Mouse (Mus musculus): ENCODE measurements at regions not wholly inside any gene's neighbourhood (a gene's known extent, or its start where the extent isn't known, plus 50 kb on each side); places are given as distances from the start of the nearest gene placed in this dataset.

GRCm38 (mm10) chr6:49958891-49959290, 136.4 kb downstream of the Npy start:
- Histone ChIP-seq H3K9me3 (replicated peaks; ENCODE audit: low read length) (no peaks in the 10 kb centered on the region), H3K4me2 (ENCODE audit: insufficient read depth, low read depth, poor library complexity, severe bottlenecking) (no peak overlapping the region), H3K9ac (ENCODE audit: insufficient read depth, low read depth) (no peak overlapping the region), H3K27me3 (replicated peaks) (no peaks in the 10 kb centered on the region), H3K4me1 (ENCODE audit: control insufficient read depth in 1 of 2, insufficient read depth in 2 of 2) (peaks cover 0 to 24% of the 10 kb centered on the region in 2 experiments; a peak in 2 of 4 replicates), H3K79me2 (replicated peaks; ENCODE audit: control insufficient read depth, extremely low read depth, insufficient read depth, poor library complexity, severe bottlenecking) (no peaks in the 10 kb centered on the region), H3K36me3 (replicated peaks in 1 of 2; ENCODE audit: control insufficient read depth in 1 of 2, insufficient read depth in 1 of 2, low read length in 1 of 2) (no peaks in the 10 kb centered on the region), H3K4me3 (replicated peaks in 1 of 3; ENCODE audit: low read depth in 2 of 3, low read length in 2 of 3, poor library complexity in 1 of 3) (no peak overlapping the region), H3K27ac (ENCODE audit: insufficient read depth, low read depth) (no peak overlapping the region)
- in situ Hi-C loops (cut with MboI; ENCODE audit: low pct_ligation_motif_present, low pct_unique_long_range_greater_than_20kb, low sequenced_read_pairs) = no loop called here
- dilution Hi-C loops (cut with MboI; ENCODE audit: extremely low pct_ligation_motif_present, extremely low pct_unique_long_range_greater_than_20kb, low sequenced_read_pairs) = no loop called here
- TF ChIP-seq ZNF384 (IDR thresholded peaks at IDR 0.05; ENCODE audit: low read depth, low read length) (no peak), MEF2A (IDR thresholded peaks at IDR 0.05; ENCODE audit: borderline replicate concordance, low read depth, low read length) (no peak), TCF12 (IDR thresholded peaks at IDR 0.05; ENCODE audit: low read depth, low read length) (no peak), MAFK (IDR thresholded peaks at IDR 0.05; ENCODE audit: insufficient replicate concordance, low read length) (no peak), SMC3 (IDR thresholded peaks at IDR 0.05; ENCODE audit: low read depth, low read length) (no peak), ETS1 (conservative IDR thresholded peaks at IDR 0.05; ENCODE audit: low read depth, low read length) (no peak)
- DNase-seq (ENCODE audit: extremely low read depth) = no peak

- DNase-seq (ENCODE audit: extremely low read depth) = no peak
- H3K9me3 ChIP-seq (replicated peaks; ENCODE audit: low read length) = no peaks in the 10 kb centered on the region
- H3K27me3 ChIP-seq (replicated peaks) = no peaks in the 10 kb centered on the region
- no peak overlapping the region for H3K9ac ChIP-seq (ENCODE audit: insufficient read depth, low read depth)
- no peak overlapping the region for H3K4me3 ChIP-seq (replicated peaks in 1 of 3; ENCODE audit: low read depth in 2 of 3, low read length in 2 of 3, poor library complexity in 1 of 3)
- in situ Hi-C loops (cut with MboI; ENCODE audit: low pct_ligation_motif_present, low pct_unique_long_range_greater_than_20kb, low sequenced_read_pairs) (no loop called here), dilution Hi-C loops (cut with MboI; ENCODE audit: extremely low pct_ligation_motif_present, extremely low pct_unique_long_range_greater_than_20kb, low sequenced_read_pairs) (no loop called here)
- H3K27ac ChIP-seq (ENCODE audit: insufficient read depth, low read depth) = no peak overlapping the region
- no peak overlapping the region for H3K4me2 ChIP-seq (ENCODE audit: insufficient read depth, low read depth, poor library complexity, severe bottlenecking)
- TF ChIP-seq POLR2AphosphoS2 (IDR thresholded peaks at IDR 0.05; ENCODE audit: low read depth, low read length) = no peak
- TF ChIP-seq POLR2A (IDR thresholded peaks at IDR 0.05; ENCODE audit: low read depth, low read length) = no peak
- no peak for TF ChIP-seq IRF4 (IDR thresholded peaks at IDR 0.05; ENCODE audit: low read depth, low read length)
- no peak for TF ChIP-seq E2F4 (IDR thresholded peaks at IDR 0.05; ENCODE audit: insufficient replicate concordance, low read depth, low read length)
- H3K79me2 ChIP-seq (replicated peaks; ENCODE audit: control insufficient read depth, extremely low read depth, insufficient read depth, poor library complexity, severe bottlenecking) = no peaks in the 10 kb centered on the region
- no peaks in the 10 kb centered on the region for H3K36me3 ChIP-seq (replicated peaks in 1 of 2; ENCODE audit: control insufficient read depth in 1 of 2, insufficient read depth in 1 of 2, low read length in 1 of 2)
- H3K4me1 ChIP-seq (ENCODE audit: control insufficient read depth in 1 of 2, insufficient read depth in 2 of 2) = peaks cover 0 to 18% of the 10 kb centered on the region in 2 experiments; a peak in 2 of 4 replicates
Measured at GRCm38 (mm10) chr6:49961166-49961565, 138.7 kb downstream of the Npy start.

GRCm38 (mm10) chr6:49965944-49966545, 143.5 kb downstream of the Npy start:
- Histone ChIP-seq H3K27me3 (replicated peaks) (no peaks in the 10 kb centered on the region), H3K4me1 (ENCODE audit: control insufficient read depth in 1 of 2, insufficient read depth in 2 of 2) (peaks cover 0 to 4% of the 10 kb centered on the region in 2 experiments; a peak in 2 of 4 replicates), H3K27ac (ENCODE audit: insufficient read depth, low read depth) (no peak overlapping the region), H3K9me3 (replicated peaks; ENCODE audit: low read length) (no peaks in the 10 kb centered on the region), H3K36me3 (replicated peaks in 1 of 2; ENCODE audit: control insufficient read depth in 1 of 2, insufficient read depth in 1 of 2, low read length in 1 of 2) (no peaks in the 10 kb centered on the region), H3K4me3 (replicated peaks in 1 of 3; ENCODE audit: low read depth in 2 of 3, low read length in 2 of 3, poor library complexity in 1 of 3) (no peak overlapping the region), H3K9ac (ENCODE audit: insufficient read depth, low read depth) (no peak overlapping the region), H3K4me2 (ENCODE audit: insufficient read depth, low read depth, poor library complexity, severe bottlenecking) (no peak overlapping the region), H3K79me2 (replicated peaks; ENCODE audit: control insufficient read depth, extremely low read depth, insufficient read depth, poor library complexity, severe bottlenecking) (no peaks in the 10 kb centered on the region)
- in situ Hi-C loops (cut with MboI; ENCODE audit: low pct_ligation_motif_present, low pct_unique_long_range_greater_than_20kb, low sequenced_read_pairs) = no loop called here
- TF ChIP-seq TBP (conservative IDR thresholded peaks at IDR 0.05; ENCODE audit: low read depth, low read length) (no peak), MAZ (IDR thresholded peaks at IDR 0.05; ENCODE audit: low read depth, low read length) (no peak), SMC3 (IDR thresholded peaks at IDR 0.05; ENCODE audit: low read depth, low read length) (no peak), POLR2AphosphoS2 (IDR thresholded peaks at IDR 0.05; ENCODE audit: low read depth, low read length) (no peak), ZKSCAN1 (IDR thresholded peaks at IDR 0.05; ENCODE audit: borderline replicate concordance, low read depth, low read length) (no peak), ELF1 (IDR thresholded peaks at IDR 0.05; ENCODE audit: low read depth, low read length) (no peak), USF1 (IDR thresholded peaks at IDR 0.05; ENCODE audit: low read depth, low read length) (no peak), RAD21 (IDR thresholded peaks at IDR 0.05; ENCODE audit: low read depth, low read length) (no peak), SIN3A (IDR thresholded peaks at IDR 0.05; ENCODE audit: low read length) (no peak), PAX5 (IDR thresholded peaks at IDR 0.05; ENCODE audit: low read length) (no peak), ETS1 (conservative IDR thresholded peaks at IDR 0.05; ENCODE audit: low read depth, low read length) (no peak), POLR2A (IDR thresholded peaks at IDR 0.05; ENCODE audit: low read depth, low read length) (no peak), MAX (IDR thresholded peaks at IDR 0.05; ENCODE audit: low read length) (no peak), ZMIZ1 (IDR thresholded peaks at IDR 0.05; ENCODE audit: low read depth, low read length) (no peak), TCF12 (IDR thresholded peaks at IDR 0.05; ENCODE audit: low read depth, low read length) (no peak), HCFC1 (IDR thresholded peaks at IDR 0.05; ENCODE audit: low read depth, low read length) (no peak)
- dilution Hi-C loops (cut with MboI; ENCODE audit: extremely low pct_ligation_motif_present, extremely low pct_unique_long_range_greater_than_20kb, low sequenced_read_pairs) = no loop called here
- DNase-seq (ENCODE audit: extremely low read depth) = no peak
